Mouse (Mus musculus): ENCODE measurements at regions not wholly inside any gene's neighbourhood (a gene's known extent, or its start where the extent isn't known, plus 50 kb on each side); places are given as distances from the start of the nearest gene placed in this dataset.

GRCm38 (mm10) chr10:67610689-67611088 lies 61.9 kb upstream of the Ado start:
- no peaks in the 10 kb centered on the region for H3K9me3 ChIP-seq
- no peaks in the 10 kb centered on the region for H3K36me3 ChIP-seq
- no peak overlapping the region for H3K27ac ChIP-seq
- H3K4me1 ChIP-seq: no peaks in the 10 kb centered on the region
- H3K27me3 ChIP-seq (ENCODE audit: insufficient read depth, poor library complexity, severe bottlenecking): no peaks in the 10 kb centered on the region
- 84% methylated on average over 6 of the region's 6 CpGs for WGBS
- DNase-seq (ENCODE audit: low spot score): no peak
- H3K4me3 ChIP-seq: no peak overlapping the region

GRCm38 (mm10) chr10:67608033-67608432 lies 59.3 kb upstream of the Ado start:
- H3K27ac ChIP-seq: no peak overlapping the region
- no peaks in the 10 kb centered on the region for H3K9me3 ChIP-seq
- no peak for DNase-seq (ENCODE audit: low spot score)
- H3K4me3 ChIP-seq: no peak overlapping the region
- 41% methylated on average over 5 of the region's 5 CpGs for WGBS
- H3K27me3 ChIP-seq (ENCODE audit: insufficient read depth, poor library complexity, severe bottlenecking): no peaks in the 10 kb centered on the region
- no peaks in the 10 kb centered on the region for H3K4me1 ChIP-seq
- no peaks in the 10 kb centered on the region for H3K36me3 ChIP-seq

- Histone ChIP-seq H3K36me3 (no peaks in the 10 kb centered on the region), H3K9me3 (no peaks in the 10 kb centered on the region), H3K27me3 (ENCODE audit: insufficient read depth, poor library complexity, severe bottlenecking) (no peaks in the 10 kb centered on the region), H3K27ac (no peak overlapping the region), H3K4me3 (no peak overlapping the region), H3K4me1 (no peaks in the 10 kb centered on the region)
- 65% methylated on average over 9 of the region's 9 CpGs for WGBS
- DNase-seq (ENCODE audit: low spot score): no peak
Observed at GRCm38 (mm10) chr10:67607297-67608032, 58.7 kb upstream of the Ado start.

- Histone ChIP-seq H3K27ac (no peak overlapping the region), H3K27me3 (ENCODE audit: insufficient read depth, poor library complexity, severe bottlenecking) (no peaks in the 10 kb centered on the region), H3K9me3 (no peaks in the 10 kb centered on the region), H3K36me3 (no peaks in the 10 kb centered on the region), H3K4me1 (no peaks in the 10 kb centered on the region), H3K4me3 (no peak overlapping the region)
- WGBS: 88% methylated on average over 1 of the region's 1 CpGs
- no peak for DNase-seq (ENCODE audit: low spot score)
Observed at GRCm38 (mm10) chr10:67606739-67607138, 58.0 kb upstream of the Ado start.

GRCm38 (mm10) chr10:67599390-67599789 lies 50.6 kb upstream of the Ado start:
- Histone ChIP-seq H3K4me1 (no peaks in the 10 kb centered on the region), H3K36me3 (no peaks in the 10 kb centered on the region), H3K4me3 (no peak overlapping the region), H3K9me3 (no peaks in the 10 kb centered on the region), H3K27ac (no peak overlapping the region), H3K27me3 (ENCODE audit: insufficient read depth, poor library complexity, severe bottlenecking) (no peaks in the 10 kb centered on the region)
- WGBS: 91% methylated on average over 7 of the region's 7 CpGs
- DNase-seq (ENCODE audit: low spot score): no peak

GRCm38 (mm10) chr10:67598590-67599047 lies 49.9 kb upstream of the Ado start:
- Histone ChIP-seq H3K36me3 (no peaks in the 10 kb centered on the region), H3K9me3 (no peaks in the 10 kb centered on the region), H3K4me1 (no peaks in the 10 kb centered on the region), H3K27ac (no peak overlapping the region), H3K4me3 (no peak overlapping the region), H3K27me3 (ENCODE audit: insufficient read depth, poor library complexity, severe bottlenecking) (no peaks in the 10 kb centered on the region)
- 66% methylated on average over 7 of the region's 7 CpGs for WGBS
- DNase-seq (ENCODE audit: low spot score): no peak
